10 mouse cellular contexts compared by ENCODE assay signal in the genomic region with DNA sequence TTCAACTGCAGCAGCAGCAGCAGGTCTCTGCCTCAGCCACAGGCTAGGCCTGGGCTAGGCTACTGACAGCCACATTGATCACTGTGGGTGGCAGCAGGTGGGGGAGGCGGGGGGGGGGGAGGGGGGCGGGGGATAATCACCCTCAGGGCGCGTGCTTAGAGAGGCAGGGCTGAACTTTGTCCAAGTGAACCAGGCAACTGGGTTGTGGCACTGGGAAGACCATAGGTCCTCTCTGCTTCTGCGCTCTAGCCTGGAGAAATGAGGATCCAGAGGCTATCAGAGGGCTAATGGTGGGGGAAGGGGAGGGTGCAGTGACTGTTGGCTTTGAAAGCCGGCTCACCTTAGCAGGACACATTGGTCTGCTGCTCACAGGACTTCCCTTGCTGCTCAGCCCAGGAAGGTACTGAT. TPM values are rescaled to one million over a fixed set of nuclear protein-coding genes. Genes with fewer than 3 reads are reported as not detected.
DNase-seq lines count a peak whose midpoint lies in the region; ATAC-seq lines count a peak whose summit lies in the region.
"Had no signal": no experiment of that assay in that cellular context is flagged by ENCODE, and none has a peak within 500 bp of the region (broad histone marks: within the 10 kb centered on the region; RNA-seq: fewer than 3 reads in every experiment).

No protein-coding gene starts in this region.

- no peak overlapping the region for H3K4me3 ChIP-seq in embryonic facial prominence, embryonic 14.5 days (ENCODE audit: low read depth, low read length)
- H3K4me3 ChIP-seq in midbrain, embryonic 12.5 days: no peak overlapping the region
- H3K4me3 ChIP-seq: heart, embryonic 15.5 days had no signal

- H3K27me3 ChIP-seq in embryonic facial prominence, embryonic 14.5 days (replicated peaks; ENCODE audit: control insufficient read depth, insufficient read depth, low read length): peaks cover 20% of the 10 kb centered on the region
- peaks cover 61% of the 10 kb centered on the region for H3K27me3 ChIP-seq in midbrain, embryonic 12.5 days

- WGBS in embryonic facial prominence, embryonic 14.5 days: 39% methylated on average over 3 of the region's 6 CpGs
- 24% methylated on average over 4 of the region's 6 CpGs for WGBS in midbrain, embryonic 12.5 days

- no peaks in the 10 kb centered on the region for H3K36me3 ChIP-seq in embryonic facial prominence, embryonic 14.5 days (ENCODE audit: control insufficient read depth, insufficient read depth, low read length)
- no peaks in the 10 kb centered on the region for H3K36me3 ChIP-seq in midbrain, embryonic 12.5 days
- H3K36me3 ChIP-seq: heart, embryonic 15.5 days had no signal

- no peaks in the 10 kb centered on the region for H3K9me3 ChIP-seq in embryonic facial prominence, embryonic 14.5 days (ENCODE audit: control insufficient read depth, low read length)
- no peaks in the 10 kb centered on the region for H3K9me3 ChIP-seq in midbrain, embryonic 12.5 days
- H3K9me3 ChIP-seq: heart, embryonic 15.5 days had no signal

- H3K9ac ChIP-seq in embryonic facial prominence, embryonic 14.5 days (ENCODE audit: low read depth, low read length): no peak overlapping the region
- no peak overlapping the region for H3K9ac ChIP-seq in midbrain, embryonic 12.5 days (replicated peaks)
- H3K9ac ChIP-seq: heart, embryonic 15.5 days had no signal

- DNase-seq in adipocyte (ENCODE audit: low spot score): peak; percentile 7
- no peak for DNase-seq in embryonic facial prominence, embryonic 14.5 days (ENCODE audit: low spot score)
- peak; percentile 73 for DNase-seq in kidney, adult 9 months
- no peak for DNase-seq in spleen, adult 18-20 months
- no peak for DNase-seq in ovary, adult 18-20 months (ENCODE audit: low spot score)
- no peak for DNase-seq in ovary, postnatal 36 days (ENCODE audit: low spot score)
- DNase-seq: cerebellum, adult 8-10 months had no signal

- ATAC-seq in embryonic facial prominence, embryonic 14.5 days (ENCODE audit: low read depth): peak; percentile 39; the same call in 1 of the 2 replicates
- peak; percentile 60; the same call in 1 of the 2 replicates for ATAC-seq in midbrain, embryonic 12.5 days (ENCODE audit: low FRiP score, low read depth)

- H3K27ac ChIP-seq in embryonic facial prominence, embryonic 14.5 days (replicated peaks; ENCODE audit: low read depth, low read length): no peak overlapping the region
- H3K27ac ChIP-seq in midbrain, embryonic 12.5 days (replicated peaks): peak overlapping the region; percentile 52; the same call in 1 of the 2 replicates
- H3K27ac ChIP-seq: heart, embryonic 15.5 days had no signal

- no peak overlapping the region for H3K4me2 ChIP-seq in embryonic facial prominence, embryonic 14.5 days (ENCODE audit: low read depth, low read length)
- H3K4me2 ChIP-seq in midbrain, embryonic 12.5 days (replicated peaks): no peak overlapping the region
- H3K4me2 ChIP-seq: heart, embryonic 15.5 days had no signal

- H3K4me1 ChIP-seq in embryonic facial prominence, embryonic 14.5 days (ENCODE audit: control insufficient read depth, insufficient read depth, low read length): peaks cover 25% of the 10 kb centered on the region
- peaks cover 31% of the 10 kb centered on the region for H3K4me1 ChIP-seq in midbrain, embryonic 12.5 days

RNA-seq across cellular contexts. Expression of a gene that starts 4.4 kb away (rescaled TPM):
- polyA plus RNA-seq in embryonic facial prominence, embryonic 14.5 days (2014; fragmentation: Nextera tagmentation; extraction: Ambion mirVana): 3.0 and 3.4 TPM in 2 replicates
- 0.88 and 1.3 TPM in 2 replicates for polyA plus RNA-seq in midbrain, embryonic 12.5 days (2016; fragmentation: Nextera tagmentation; extraction: Ambion mirVana)

RNA-seq across cellular contexts. Expression of a gene that starts 4.6 kb away (rescaled TPM):
- polyA plus RNA-seq in embryonic facial prominence, embryonic 14.5 days (2014; fragmentation: Nextera tagmentation; extraction: Ambion mirVana): 0.85 and 1.3 TPM in 2 replicates
- 0.17 and 0.24 TPM in 2 replicates for polyA plus RNA-seq in midbrain, embryonic 12.5 days (2016; fragmentation: Nextera tagmentation; extraction: Ambion mirVana)

RNA-seq across cellular contexts. Expression of a gene that starts 17.5 kb away (rescaled TPM):
- polyA plus RNA-seq in embryonic facial prominence, embryonic 14.5 days (2014; fragmentation: Nextera tagmentation; extraction: Ambion mirVana): 0.31 TPM in 1 of 2 replicates, not detected in the other
- 0.21 TPM in 1 of 2 replicates, not detected in the other for polyA plus RNA-seq in midbrain, embryonic 12.5 days (2016; fragmentation: Nextera tagmentation; extraction: Ambion mirVana)
- polyA plus RNA-seq: heart, embryonic 15.5 days; lung, embryonic 16.5 days had no signal

RNA-seq across cellular contexts. Expression of a gene that starts 31.0 kb away (rescaled TPM):
- polyA plus RNA-seq in embryonic facial prominence, embryonic 14.5 days (2014; fragmentation: Nextera tagmentation; extraction: Ambion mirVana): 0.32 TPM in 1 of 2 replicates, not detected in the other
- polyA plus RNA-seq in midbrain, embryonic 12.5 days (2016; fragmentation: Nextera tagmentation; extraction: Ambion mirVana): not detected in 2 replicates
- polyA plus RNA-seq: lung, embryonic 16.5 days had no signal

RNA-seq across cellular contexts. Expression of a gene that starts 40.9 kb away (rescaled TPM):
- polyA plus RNA-seq in embryonic facial prominence, embryonic 14.5 days (2014; fragmentation: Nextera tagmentation; extraction: Ambion mirVana): 0.17 TPM in 1 of 2 replicates, not detected in the other
- not detected in 2 replicates for polyA plus RNA-seq in midbrain, embryonic 12.5 days (2016; fragmentation: Nextera tagmentation; extraction: Ambion mirVana)
- polyA plus RNA-seq: heart, embryonic 15.5 days; lung, embryonic 16.5 days had no signal

Comparison
In these comparisons a context has a peak if more than half of its experiments do, and no peak if none do; other contexts are left out.
1. DNase-seq: peak in adipocyte (single experiment) and kidney, adult 9 months (single experiment); none in embryonic facial prominence, embryonic 14.5 days (single experiment), spleen, adult 18-20 months (0 of 2), ovary, adult 18-20 months (single experiment) and ovary, postnatal 36 days (single experiment).